Mouse (Mus musculus) liver, embryonic 13.5 days (tissue): Measurements from ENCODE around the gene Rarg. TPM values are rescaled to one million over a fixed set of nuclear protein-coding genes. Genes with fewer than 3 reads are reported as not detected.
A peak's percentile ranks its signal among the peaks of the same experiment; 100 is the strongest.
"Not testable (repeated sequence)": the region's sequence is repeated elsewhere in the genome, so short reads cannot be mapped to it uniquely, and the experiment has no call there.

ENCODE experiments used
- ATAC-seq: fragments of 200-750 bp; cut with Nextera tagmentation; 2 replicates; pipeline ENCODE4 v1.8.0; 2017; ENCODE audit warnings: low read depth, mild to moderate bottlenecking, moderate number of reproducible peaks, moderate library complexity
- DNase-seq: peaks from one replicate; pipeline ENCODE4 v3.0.0; 2022
- H3K27ac ChIP-seq: fragments of 300-500 bp; sonication (generic); 2 replicates; pipeline ENCODE4 v1.5.1; 2015; ENCODE audit warnings: moderate library complexity, mild to moderate bottlenecking, inconsistent platforms
- H3K27me3 ChIP-seq: fragments of 300-500 bp; sonication (generic); 2 replicates; pipeline ENCODE4 v1.6.1; 2015; ENCODE audit warnings: mild to moderate bottlenecking, inconsistent platforms
- H3K36me3 ChIP-seq: fragments of 300-500 bp; sonication (generic); 2 replicates; pipeline ENCODE4 v1.6.1; 2015; ENCODE audit warnings: mild to moderate bottlenecking, inconsistent platforms
- H3K4me1 ChIP-seq: fragments of 300-500 bp; sonication (generic); replicated peaks from 2 replicates; pipeline ENCODE4 v1.6.1; 2015; ENCODE audit warnings: inconsistent platforms
- H3K4me2 ChIP-seq: fragments of 300-500 bp; sonication (generic); 2 replicates; pipeline ENCODE4 v1.6.1; 2015; ENCODE audit warnings: inconsistent platforms, mild to moderate bottlenecking, moderate library complexity
- H3K4me3 ChIP-seq: fragments of 300-500 bp; sonication (generic); replicated peaks from 2 replicates; pipeline ENCODE4 v1.5.1; 2015; ENCODE audit warnings: mild to moderate bottlenecking, inconsistent platforms
- H3K9ac ChIP-seq: fragments of 300-500 bp; sonication (generic); 2 replicates; pipeline ENCODE4 v1.6.1; 2015; ENCODE audit warnings: mild to moderate bottlenecking, inconsistent platforms
- H3K9me3 ChIP-seq: fragments of 300-500 bp; sonication (generic); replicated peaks from 2 replicates; pipeline ENCODE4 v1.6.1; 2016; ENCODE audit warnings: inconsistent platforms
- WGBS: fragments of 180-500 bp; shearing (Covaris S2); methylation state at CpG from one replicate; pipeline ENCODE4 v1.1.7; 2015; ENCODE audit not compliant: insufficient replicate concordance; 5-methylcytosine and 5-hydroxymethylcytosine counted together
- polyA plus RNA-seq: library from polyadenylated mRNA; unstranded; fragments of >200 nt; fragmentation: Nextera tagmentation; extraction: Ambion mirVana; gene quantifications from 2 replicates; pipeline ENCODE4 v1.2.1, GENCODE M21; 2015

Rarg gene
- polyA plus RNA-seq, 1 experiment from 2014 or later = 2.5 TPM

GRCm38 (mm10) chr15:102233896-102234295 lies 23.4 kb downstream of the Rarg start:
- WGBS = 10% methylated on average over 2 of the region's 2 CpGs
- ATAC-seq = no peak
- Histone ChIP-seq H3K4me3 (no peak overlapping the region), H3K4me1 (peaks cover 58% of the 10 kb centered on the region), H3K36me3 (no peaks in the 10 kb centered on the region), H3K27ac (peak overlapping the region; percentile 19; the same call in 1 of the 2 replicates), H3K9ac (no peak overlapping the region), H3K27me3 (no peaks in the 10 kb centered on the region), H3K9me3 (no peaks in the 10 kb centered on the region), H3K4me2 (peak overlapping the region; percentile 21; the same call in 1 of the 2 replicates)
- DNase-seq = no peak

GRCm38 (mm10) chr15:102232764-102233163 lies 24.6 kb downstream of the Rarg start:
- Histone ChIP-seq H3K27ac (no peak overlapping the region), H3K9me3 (no peaks in the 10 kb centered on the region), H3K9ac (no peak overlapping the region), H3K36me3 (no peaks in the 10 kb centered on the region), H3K4me2 (no peak overlapping the region), H3K4me1 (peaks cover 58% of the 10 kb centered on the region), H3K4me3 (no peak overlapping the region), H3K27me3 (no peaks in the 10 kb centered on the region)
- 78% methylated on average over 7 of the region's 7 CpGs for WGBS
- ATAC-seq = no peak
- DNase-seq = no peak

GRCm38 (mm10) chr15:102231748-102232147 lies 25.6 kb downstream of the Rarg start, which contains the start of gene Itgb7:
Gene Itgb7, minus strand, starts transcription at chr15:102231944.
- Histone ChIP-seq H3K36me3 (no peaks in the 10 kb centered on the region), H3K27ac (peak within 1 kb of the TSS; percentile 47), H3K4me3 (peak within 1 kb of the TSS; percentile 49), H3K9me3 (no peaks in the 10 kb centered on the region), H3K9ac (peak within 1 kb of the TSS; percentile 58), H3K27me3 (no peaks in the 10 kb centered on the region), H3K4me1 (peaks cover 68% of the 10 kb centered on the region), H3K4me2 (peak within 1 kb of the TSS; percentile 66)
- DNase-seq (peak; percentile 67), ATAC-seq (peak; percentile 97)
- WGBS = 4% methylated on average over 6 of the region's 6 CpGs

GRCm38 (mm10) chr15:102230408-102231321 lies 26.7 kb downstream of the Rarg start:
- Histone ChIP-seq H3K27ac (peak overlapping the region; percentile 47; the same call in 1 of the 2 replicates), H3K36me3 (no peaks in the 10 kb centered on the region), H3K9me3 (no peaks in the 10 kb centered on the region), H3K4me3 (peak overlapping the region; percentile 49), H3K4me1 (peaks cover 68% of the 10 kb centered on the region), H3K27me3 (no peaks in the 10 kb centered on the region), H3K4me2 (peak overlapping the region; percentile 66), H3K9ac (peak overlapping the region; percentile 58; the same call in 1 of the 2 replicates)
- 65% methylated on average over 17 of the region's 17 CpGs for WGBS
- DNase-seq (no peak), ATAC-seq (no peak)

- not testable (repeated sequence) for H3K36me3 ChIP-seq, ATAC-seq, H3K9ac ChIP-seq, H3K27ac ChIP-seq, H3K9me3 ChIP-seq, DNase-seq
- H3K27me3 ChIP-seq = peaks cover 26% of the 10 kb centered on the region
- H3K4me3 ChIP-seq = peak overlapping the region; percentile 52; the same call in 1 of the 2 replicates
- H3K4me1 ChIP-seq = peaks cover 37% of the 10 kb centered on the region
- 32% methylated on average over 6 of the region's 6 CpGs for WGBS
- peak overlapping the region; percentile 85; the same call in 1 of the 2 replicates for H3K4me2 ChIP-seq
Measured at GRCm38 (mm10) chr15:102225619-102226018, 31.7 kb downstream of the Rarg start.

GRCm38 (mm10) chr15:102224992-102225617 lies 32.2 kb downstream of the Rarg start:
- no peaks in the 10 kb centered on the region for H3K36me3 ChIP-seq
- H3K27ac ChIP-seq = peak overlapping the region; percentile 30
- peak overlapping the region; percentile 52 for H3K4me3 ChIP-seq
- ATAC-seq (peak; percentile 91), DNase-seq (peak; percentile 57)
- peaks cover 26% of the 10 kb centered on the region for H3K27me3 ChIP-seq
- peak overlapping the region; percentile 59 for H3K9ac ChIP-seq
- WGBS = 2% methylated on average over 21 of the region's 21 CpGs
- no peaks in the 10 kb centered on the region for H3K9me3 ChIP-seq
- H3K4me1 ChIP-seq = peaks cover 34% of the 10 kb centered on the region
- H3K4me2 ChIP-seq = peak overlapping the region; percentile 85

- peak overlapping the region; percentile 85 for H3K4me2 ChIP-seq
- peak overlapping the region; percentile 59 for H3K9ac ChIP-seq
- H3K27ac ChIP-seq = peak overlapping the region; percentile 30
- H3K9me3 ChIP-seq = no peaks in the 10 kb centered on the region
- ATAC-seq (peak; percentile 73), DNase-seq (peak; percentile 67)
- peak overlapping the region; percentile 52 for H3K4me3 ChIP-seq
- no peaks in the 10 kb centered on the region for H3K36me3 ChIP-seq
- H3K27me3 ChIP-seq = peaks cover 26% of the 10 kb centered on the region
- peaks cover 34% of the 10 kb centered on the region for H3K4me1 ChIP-seq
- WGBS = 6% methylated on average over 41 of the region's 43 CpGs
Measured at GRCm38 (mm10) chr15:102224186-102224991, 32.9 kb downstream of the Rarg start.

- ATAC-seq = no peak
- Histone ChIP-seq H3K4me2 (no peak overlapping the region), H3K9ac (no peak overlapping the region), H3K36me3 (no peaks in the 10 kb centered on the region), H3K9me3 (no peaks in the 10 kb centered on the region), H3K27ac (no peak overlapping the region), H3K4me3 (no peak overlapping the region), H3K4me1 (peaks cover 30% of the 10 kb centered on the region), H3K27me3 (peaks cover 26% of the 10 kb centered on the region)
- WGBS = 56% methylated on average over 10 of the region's 10 CpGs
- DNase-seq = no peak
Measured at GRCm38 (mm10) chr15:102222386-102222785, 34.9 kb downstream of the Rarg start.

- H3K9ac ChIP-seq = no peak overlapping the region
- no peaks in the 10 kb centered on the region for H3K4me1 ChIP-seq
- no peak for ATAC-seq
- H3K36me3 ChIP-seq = peaks cover 42% of the 10 kb centered on the region
- peaks cover 4% of the 10 kb centered on the region for H3K27me3 ChIP-seq
- no peak overlapping the region for H3K27ac ChIP-seq
- no peak overlapping the region for H3K4me3 ChIP-seq
- H3K9me3 ChIP-seq = no peaks in the 10 kb centered on the region
- WGBS = 84% methylated on average over 7 of the region's 7 CpGs
- DNase-seq = no peak
- no peak overlapping the region for H3K4me2 ChIP-seq
Measured at GRCm38 (mm10) chr15:102217325-102217724, 40.0 kb downstream of the Rarg start.

- H3K27ac ChIP-seq = no peak overlapping the region
- no peak overlapping the region for H3K4me3 ChIP-seq
- ATAC-seq (peak; percentile 9; the same call in 1 of the 2 replicates), DNase-seq (no peak)
- H3K36me3 ChIP-seq = peaks cover 49% of the 10 kb centered on the region
- no peaks in the 10 kb centered on the region for H3K27me3 ChIP-seq
- no peak overlapping the region for H3K4me2 ChIP-seq
- no peaks in the 10 kb centered on the region for H3K9me3 ChIP-seq
- WGBS = 82% methylated on average over 16 of the region's 16 CpGs
- no peak overlapping the region for H3K9ac ChIP-seq
- no peaks in the 10 kb centered on the region for H3K4me1 ChIP-seq
Measured at GRCm38 (mm10) chr15:102216459-102217228, 40.7 kb downstream of the Rarg start.
